Mouse (Mus musculus) heart, postnatal 0 days (tissue): ENCODE results near the gene Sft2d2. TPM values are rescaled to one million over a fixed set of nuclear protein-coding genes. Genes with fewer than 3 reads are reported as not detected.

Experiments used
- ATAC-seq: fragments of 200-750 bp; cut with Nextera tagmentation; 2 replicates; pipeline ENCODE4 v1.8.0; 2017; ENCODE audit warnings: low read depth, moderate number of reproducible peaks, moderate library complexity; ENCODE audit not compliant: insufficient read depth
- DNase-seq: peaks from one replicate; pipeline ENCODE4 v3.0.0-alpha.2; 2016; ENCODE audit warnings: low spot score
- H3K27ac ChIP-seq: fragments of 300-500 bp; sonication (generic); 2 replicates; pipeline ENCODE4 v1.5.1; 2014; ENCODE audit warnings: low read depth, mild to moderate bottlenecking
- H3K27me3 ChIP-seq: fragments of 300-500 bp; sonication (generic); 2 replicates; pipeline ENCODE4 v1.6.1; 2014; ENCODE audit warnings: low read length, mixed read lengths; ENCODE audit not compliant: control insufficient read depth, insufficient read depth
- H3K36me3 ChIP-seq: fragments of 300-500 bp; sonication (generic); replicated peaks from 2 replicates; pipeline ENCODE4 v1.6.1; 2014; ENCODE audit warnings: low read length, mixed read lengths; ENCODE audit not compliant: control insufficient read depth, insufficient read depth
- H3K4me1 ChIP-seq: fragments of 300-500 bp; sonication (generic); 2 replicates; pipeline ENCODE4 v1.6.1; 2014; ENCODE audit warnings: antibody characterized with exemption; ENCODE audit not compliant: control insufficient read depth, insufficient read depth
- H3K4me2 ChIP-seq: fragments of 300-500 bp; sonication (generic); 2 replicates; pipeline ENCODE4 v1.6.1; 2014; ENCODE audit warnings: low read depth, mild to moderate bottlenecking, low read length, moderate library complexity
- H3K4me3 ChIP-seq: fragments of 300-500 bp; sonication (generic); 2 replicates; pipeline ENCODE4 v1.5.1; 2014; ENCODE audit warnings: low read depth, low read length
- H3K9ac ChIP-seq: fragments of 300-500 bp; sonication (generic); replicated peaks from 2 replicates; pipeline ENCODE4 v1.6.1; 2014; ENCODE audit warnings: low read depth, low read length, mixed read lengths
- H3K9me3 ChIP-seq: fragments of 300-500 bp; sonication (generic); replicated peaks from 2 replicates; pipeline ENCODE4 v1.6.1; 2016; ENCODE audit warnings: low read length; ENCODE audit not compliant: control insufficient read depth
- CTCF ChIP-seq: IDR thresholded peaks from 2 replicates; pipeline ENCODE4 v1.5.1; 2016; ENCODE audit warnings: antibody characterized with exemption, control low read depth, low read depth
- EP300 ChIP-seq: IDR thresholded peaks from 2 replicates; pipeline ENCODE4 v1.6.1; 2016; ENCODE audit warnings: antibody characterized with exemption, low read depth
- WGBS: fragments of 180-500 bp; shearing (Covaris S2); extraction: QIAGEN DNeasy Blood & Tissue Kit; methylation state at CpG from one replicate; pipeline ENCODE4 v1.1.7; 2014; 5-methylcytosine and 5-hydroxymethylcytosine counted together
- polyA plus RNA-seq: library from polyadenylated mRNA; unstranded; fragments of >200 nt; fragmentation: Nextera tagmentation; extraction: Ambion mirVana; gene quantifications from 2 replicates; pipeline ENCODE4 v1.2.1, GENCODE M21; 2015
- total RNA-seq: library from RNA; depleted of rRNA; stranded (reverse); fragments of >200 nt; gene quantifications from 2 replicates; pipeline ENCODE4 v1.2.3, GENCODE M21; 2014; ENCODE audit warnings: low replicate concordance

Sft2d2 gene
- total and polyA plus RNA-seq, 2 experiments from 2014 or later, result 11.6 to 21.2 TPM

DNA sequence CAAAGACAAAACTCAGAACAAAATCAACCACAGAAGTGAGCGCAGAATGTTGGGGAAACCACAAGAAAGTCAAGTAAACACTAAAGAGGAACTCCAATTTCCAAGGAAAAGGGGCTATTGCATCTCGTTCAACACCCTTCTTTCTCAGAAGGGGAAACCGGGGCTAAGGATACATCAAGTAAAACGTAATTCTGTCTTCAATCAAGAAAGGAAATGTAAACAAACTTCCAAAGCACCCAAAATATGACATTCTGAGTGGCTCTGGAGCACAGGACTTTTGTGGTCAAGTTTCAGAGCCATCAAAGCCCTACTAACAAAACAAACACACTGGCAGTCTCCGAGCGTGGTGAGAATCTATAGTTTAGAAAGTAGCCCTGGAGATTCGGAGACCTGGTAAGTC is 812 bp downstream of the Sft2d2 start:
- peak overlapping the region; percentile 84 for H3K4me2 ChIP-seq
- H3K9ac ChIP-seq, result peak overlapping the region; percentile 82
- peak overlapping the region; percentile 86 for H3K27ac ChIP-seq
- no peaks in the 10 kb centered on the region for H3K9me3 ChIP-seq
- ATAC-seq (no peak), DNase-seq (no peak)
- peak overlapping the region; percentile 82 for H3K4me3 ChIP-seq
- TF ChIP-seq EP300 (no peak), CTCF (no peak)
- H3K4me1 ChIP-seq, result peaks cover 25% of the 10 kb centered on the region
- H3K27me3 ChIP-seq, result no peaks in the 10 kb centered on the region
- H3K36me3 ChIP-seq, result no peaks in the 10 kb centered on the region
- WGBS, result 13% methylated on average over 7 of the region's 7 CpGs

GRCm38 (mm10) chr1:165192714-165193264 is 1.4 kb downstream of the Sft2d2 start:
- Histone ChIP-seq H3K9ac (0 out of 2 replicates have a peak overlapping the region, but pooled peaks have one; percentile 82), H3K4me3 (peak overlapping the region; percentile 82), H3K36me3 (no peaks in the 10 kb centered on the region), H3K4me2 (peak overlapping the region; percentile 84), H3K9me3 (no peaks in the 10 kb centered on the region), H3K4me1 (peaks cover 25% of the 10 kb centered on the region), H3K27ac (peak overlapping the region; percentile 86), H3K27me3 (no peaks in the 10 kb centered on the region)
- WGBS, result 45% methylated on average over 10 of the region's 10 CpGs
- DNase-seq (no peak), ATAC-seq (no peak)
- TF ChIP-seq EP300 (no peak), CTCF (no peak)

DNA sequence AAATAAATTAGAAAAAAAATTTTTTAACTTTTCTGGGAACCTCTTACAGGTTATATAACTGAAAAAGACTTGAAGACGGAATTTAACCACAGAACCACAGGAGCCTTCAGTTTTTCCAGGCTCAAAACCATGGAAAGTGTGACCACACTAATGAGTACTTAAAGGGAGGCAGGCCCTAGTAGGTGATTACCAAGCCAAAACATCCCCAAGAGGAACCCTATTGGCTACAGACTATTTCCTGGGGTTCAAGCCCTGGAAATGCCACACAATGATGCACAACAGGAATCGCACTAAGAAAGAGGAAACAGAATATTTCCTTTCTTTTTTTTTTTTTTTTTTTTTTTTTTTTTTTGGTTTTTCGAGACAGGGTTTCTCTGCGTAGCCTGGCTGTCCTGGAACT is 2.1 kb downstream of the Sft2d2 start:
- 66% methylated on average over 4 of the region's 4 CpGs for WGBS
- no peaks in the 10 kb centered on the region; the same call in 1 of the 2 replicates for H3K36me3 ChIP-seq
- H3K4me3 ChIP-seq, result peak overlapping the region; percentile 16; the same call in 1 of the 2 replicates
- peak overlapping the region; percentile 33; the same call in 1 of the 2 replicates for H3K9ac ChIP-seq
- H3K9me3 ChIP-seq, result no peaks in the 10 kb centered on the region
- peaks cover 25% of the 10 kb centered on the region for H3K4me1 ChIP-seq
- ATAC-seq, result no peak
- no peak for DNase-seq
- peak overlapping the region; percentile 78 for H3K27ac ChIP-seq
- H3K27me3 ChIP-seq, result no peaks in the 10 kb centered on the region
- peak overlapping the region; percentile 47 for H3K4me2 ChIP-seq
- TF ChIP-seq CTCF (no peak), EP300 (no peak)

DNA sequence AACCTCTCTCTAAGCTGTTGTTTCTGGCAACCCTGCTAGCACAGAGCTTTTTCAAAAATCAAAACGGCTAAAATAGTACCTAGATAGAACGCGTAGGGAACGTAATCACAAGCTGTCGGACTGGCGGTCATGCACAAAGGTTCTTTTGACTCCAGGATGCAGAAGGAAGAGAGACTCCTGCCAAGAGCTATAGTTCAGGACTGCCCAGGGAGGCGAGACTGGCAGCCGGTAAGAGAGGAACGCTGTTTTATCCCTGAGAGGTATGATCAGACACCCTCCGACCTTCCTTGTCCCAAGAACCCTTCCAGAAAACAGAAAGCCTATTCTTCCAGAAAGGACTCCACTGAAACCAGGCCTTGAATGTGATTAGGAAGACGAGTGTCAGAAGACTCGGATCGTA is 2.6 kb downstream of the Sft2d2 start:
- H3K9me3 ChIP-seq, result no peaks in the 10 kb centered on the region
- H3K4me2 ChIP-seq, result peak overlapping the region; percentile 47
- 30% methylated on average over 13 of the region's 13 CpGs for WGBS
- peaks cover 2% of the 10 kb centered on the region; the same call in 1 of the 2 replicates for H3K36me3 ChIP-seq
- peak overlapping the region; percentile 16 for H3K4me3 ChIP-seq
- ATAC-seq, result no peak
- peak overlapping the region; percentile 33; the same call in 1 of the 2 replicates for H3K9ac ChIP-seq
- peak; percentile 41 for DNase-seq
- peaks cover 25% of the 10 kb centered on the region for H3K4me1 ChIP-seq
- peak overlapping the region; percentile 78 for H3K27ac ChIP-seq
- TF ChIP-seq EP300, result no peak
- no peak for TF ChIP-seq CTCF
- H3K27me3 ChIP-seq, result no peaks in the 10 kb centered on the region

- H3K27me3 ChIP-seq, result no peaks in the 10 kb centered on the region
- no peaks in the 10 kb centered on the region for H3K9me3 ChIP-seq
- WGBS, result 85% methylated on average over 10 of the region's 10 CpGs
- ATAC-seq (no peak), DNase-seq (no peak)
- 0 out of 2 replicates have a peak overlapping the region, but pooled peaks have one; percentile 47 for H3K4me2 ChIP-seq
- peak overlapping the region; percentile 78; the same call in 1 of the 2 replicates for H3K27ac ChIP-seq
- peaks cover 25% of the 10 kb centered on the region for H3K4me1 ChIP-seq
- no peak for TF ChIP-seq EP300
- TF ChIP-seq CTCF, result no peak
- peaks cover 10% of the 10 kb centered on the region; the same call in 1 of the 2 replicates for H3K36me3 ChIP-seq
- no peak overlapping the region for H3K9ac ChIP-seq
- H3K4me3 ChIP-seq, result no peak overlapping the region
Measured at GRCm38 (mm10) chr1:165190571-165191273, 3.5 kb downstream of the Sft2d2 start.
